Comparison of ENCODE assay signal across 20 mouse cellular contexts in the genomic region with DNA sequence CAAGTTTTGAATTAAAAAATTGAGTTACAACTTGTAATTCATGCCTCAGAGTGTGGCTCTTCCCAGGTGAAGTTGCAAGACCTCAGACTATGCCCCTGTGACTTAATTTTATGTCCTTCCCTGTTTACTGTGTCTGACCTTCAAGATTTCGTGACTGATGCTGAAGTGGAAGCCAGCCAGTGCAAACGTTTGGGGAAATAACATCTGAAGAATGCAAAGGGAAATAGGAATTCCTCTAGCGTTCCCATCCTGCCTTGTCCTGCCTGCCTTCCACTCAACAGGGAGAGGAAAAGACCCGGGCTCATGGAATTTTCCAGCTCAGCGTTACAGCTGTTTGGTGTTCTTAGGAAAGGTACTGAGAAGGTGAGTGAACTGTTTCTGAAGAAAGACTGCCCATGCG. TPM values are rescaled to one million over a fixed set of nuclear protein-coding genes. Genes with fewer than 3 reads are reported as not detected.
DNase-seq lines count a peak whose midpoint lies in the region; ATAC-seq and TF ChIP-seq lines count a peak whose summit lies in the region.
"Had no signal": no experiment of that assay in that cellular context is flagged by ENCODE, and none has a peak within 500 bp of the region (broad histone marks: within the 10 kb centered on the region; RNA-seq: fewer than 3 reads in every experiment).

No protein-coding gene starts in this region.

- ATAC-seq in kidney, embryonic 16.5 days (ENCODE audit: low FRiP score, low TSS enrichment), result no peak
- no peak for ATAC-seq in forebrain, embryonic 16.5 days
- no peak for ATAC-seq in forebrain, postnatal 0 days
- ATAC-seq: forebrain, embryonic 14.5 days; hindbrain, embryonic 16.5 days had no signal

- H3K27ac ChIP-seq in kidney, embryonic 16.5 days (ENCODE audit: low read length), result 0 out of 2 replicates have a peak overlapping the region, but pooled peaks have one; percentile 10
- no peak overlapping the region for H3K27ac ChIP-seq in forebrain, embryonic 16.5 days (ENCODE audit: low read length)
- no peak overlapping the region for H3K27ac ChIP-seq in forebrain, postnatal 0 days (ENCODE audit: low read depth, low read length)
- H3K27ac ChIP-seq: embryonic facial prominence, embryonic 10.5 days; forebrain, embryonic 10.5 days; hindbrain, embryonic 12.5 days had no signal

- H3K9ac ChIP-seq in kidney, embryonic 16.5 days (replicated peaks; ENCODE audit: low read length), result no peak overlapping the region
- H3K9ac ChIP-seq in forebrain, embryonic 16.5 days (replicated peaks; ENCODE audit: low read depth, low read length), result no peak overlapping the region
- H3K9ac ChIP-seq in forebrain, postnatal 0 days, result no peak overlapping the region
- H3K9ac ChIP-seq: hindbrain, embryonic 12.5 days had no signal

- DNase-seq in kidney, adult 8-10 months, result peak; percentile 43 to 70
- no peak for DNase-seq in kidney, adult 18-20 months
- DNase-seq in kidney, postnatal 14 days, result peak; percentile 75
- no peak for DNase-seq in gastrocnemius, postnatal 14 days
- DNase-seq in forebrain, postnatal 0 days, result no peak
- DNase-seq: adrenal gland, adult 2 months; adrenal gland, postnatal 36 days; cerebellum, adult 2 months; cerebellum, postnatal 10 days; gastrocnemius, postnatal 10 days; heart, postnatal 10 days; heart, postnatal 4 days had no signal

- no peaks in the 10 kb centered on the region for H3K9me3 ChIP-seq in kidney, embryonic 16.5 days (ENCODE audit: low read length)
- no peaks in the 10 kb centered on the region for H3K9me3 ChIP-seq in forebrain, embryonic 16.5 days (ENCODE audit: control insufficient read depth, low read length)
- no peaks in the 10 kb centered on the region for H3K9me3 ChIP-seq in forebrain, postnatal 0 days (ENCODE audit: low read length)
- H3K9me3 ChIP-seq: embryonic facial prominence, embryonic 10.5 days; forebrain, embryonic 10.5 days; hindbrain, embryonic 12.5 days had no signal

- no peak overlapping the region for H3K4me2 ChIP-seq in kidney, embryonic 16.5 days (replicated peaks; ENCODE audit: low read depth, low read length)
- no peak overlapping the region for H3K4me2 ChIP-seq in forebrain, embryonic 16.5 days (ENCODE audit: low read length)
- H3K4me2 ChIP-seq in forebrain, postnatal 0 days (ENCODE audit: low read depth), result no peak overlapping the region
- H3K4me2 ChIP-seq: hindbrain, embryonic 12.5 days had no signal

- peaks cover 65% of the 10 kb centered on the region for H3K36me3 ChIP-seq in kidney, embryonic 16.5 days (ENCODE audit: insufficient read depth, low read length)
- peaks cover 29% of the 10 kb centered on the region for H3K36me3 ChIP-seq in forebrain, embryonic 16.5 days (ENCODE audit: control insufficient read depth, insufficient read depth)
- H3K36me3 ChIP-seq in forebrain, postnatal 0 days (ENCODE audit: insufficient read depth), result peaks cover 24% of the 10 kb centered on the region; the same call in 1 of the 2 replicates

- H3K27me3 ChIP-seq in kidney, embryonic 16.5 days (ENCODE audit: insufficient read depth, low read length), result no peaks in the 10 kb centered on the region
- H3K27me3 ChIP-seq in forebrain, embryonic 16.5 days (replicated peaks; ENCODE audit: control insufficient read depth, insufficient read depth, low read length), result no peaks in the 10 kb centered on the region
- H3K27me3 ChIP-seq in forebrain, postnatal 0 days (ENCODE audit: insufficient read depth, low read length), result no peaks in the 10 kb centered on the region
- H3K27me3 ChIP-seq: hindbrain, embryonic 12.5 days had no signal

- TF ChIP-seq CTCF in forebrain, postnatal 0 days (IDR thresholded peaks at IDR 0.05; ENCODE audit: low read depth), result no peak

- no peak overlapping the region for H3K4me3 ChIP-seq in kidney, embryonic 16.5 days (ENCODE audit: low read length)
- H3K4me3 ChIP-seq in forebrain, embryonic 16.5 days (replicated peaks; ENCODE audit: low read length), result no peak overlapping the region
- no peak overlapping the region for H3K4me3 ChIP-seq in forebrain, postnatal 0 days (ENCODE audit: low read depth, low read length)
- H3K4me3 ChIP-seq: embryonic facial prominence, embryonic 10.5 days; erythroblast, embryonic 14.5 days; forebrain, embryonic 10.5 days; hindbrain, embryonic 12.5 days had no signal

- H3K4me1 ChIP-seq in kidney, embryonic 16.5 days (ENCODE audit: insufficient read depth, low read length), result no peaks in the 10 kb centered on the region
- H3K4me1 ChIP-seq in forebrain, embryonic 16.5 days (replicated peaks; ENCODE audit: control insufficient read depth, insufficient read depth, low read length), result no peaks in the 10 kb centered on the region
- H3K4me1 ChIP-seq in forebrain, postnatal 0 days (ENCODE audit: insufficient read depth), result no peaks in the 10 kb centered on the region
- H3K4me1 ChIP-seq: embryonic facial prominence, embryonic 10.5 days; forebrain, embryonic 10.5 days; hindbrain, embryonic 12.5 days had no signal

- intact Hi-C loops in gastrocnemius, postnatal 14 days (cut with DNase I; ENCODE audit: low total_unique reads), result no loop called here

- WGBS in kidney, embryonic 16.5 days, result 54% methylated on average over 6 of the region's 6 CpGs
- 89% methylated on average over 6 of the region's 6 CpGs for WGBS in forebrain, embryonic 16.5 days
- 85% methylated on average over 6 of the region's 6 CpGs for WGBS in forebrain, postnatal 0 days

RNA-seq across cellular contexts. Expression of gene Hnrnpr, which starts 46.3 kb away (rescaled TPM):
- polyA plus RNA-seq in kidney, embryonic 16.5 days (2015; fragmentation: Nextera tagmentation; extraction: Ambion mirVana), result 181 TPM in 2 replicates
- polyA plus RNA-seq in forebrain, embryonic 16.5 days (2015; fragmentation: Nextera tagmentation; extraction: Ambion mirVana), result 249 and 266 TPM in 2 replicates
- 10 to 100 TPM; 23.0 to 30.3 TPM for total RNA-seq in gastrocnemius, postnatal 14 days (2021)
- total RNA-seq in forebrain, postnatal 0 days (2014; rRNA removed), result 162 and 169 TPM in 2 replicates
- 175 and 214 TPM in 2 replicates for polyA plus RNA-seq in forebrain, postnatal 0 days (2015; fragmentation: Nextera tagmentation; extraction: Ambion mirVana)

Comparison
In these comparisons a context has a peak if more than half of its experiments do, and no peak if none do; other contexts are left out.
1. DNase-seq: peak in kidney, adult 8-10 months (2 of 2) and kidney, postnatal 14 days (single experiment); none in kidney, adult 18-20 months (single experiment), gastrocnemius, postnatal 14 days (single experiment) and forebrain, postnatal 0 days (single experiment).